Mouse (Mus musculus): Measurements from ENCODE around the gene Adora3. TPM values are rescaled to one million over a fixed set of nuclear protein-coding genes. Genes with fewer than 3 reads are reported as not detected.

Adora3 gene
- polyA plus RNA-seq, 1 experiment from 2014 or later: 0.94 TPM

DNA sequence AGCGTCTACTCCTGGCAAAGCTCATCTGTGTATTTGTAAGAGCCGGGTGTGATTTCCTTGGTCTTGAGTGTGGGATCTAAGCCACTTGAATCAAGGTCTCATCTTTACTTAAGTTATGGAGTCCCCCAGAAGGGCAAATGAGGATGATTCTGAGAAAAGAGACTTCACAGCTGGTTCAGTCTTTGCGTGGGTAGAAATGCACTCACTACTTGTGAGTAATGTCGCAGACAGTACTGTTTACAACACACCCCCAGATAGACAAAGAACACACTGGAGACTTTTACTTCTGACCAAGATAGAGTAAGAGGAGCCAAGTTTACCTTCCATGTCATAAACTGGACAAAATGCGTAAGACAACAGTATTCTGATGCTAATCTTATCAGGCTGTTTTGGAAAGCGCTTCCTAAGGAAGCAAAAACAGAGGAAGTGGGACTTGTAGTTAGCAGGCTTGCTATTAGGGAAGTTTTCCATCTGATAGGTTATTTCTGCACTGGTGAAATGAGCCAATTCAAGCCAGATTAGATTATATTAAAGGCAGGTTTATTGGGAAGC lies 6.7 kb downstream of the Adora3 start:
- H3K27ac ChIP-seq: no peak overlapping the region
- WGBS: 84% methylated on average over 6 of the region's 6 CpGs
- H3K9ac ChIP-seq: no peak overlapping the region
- H3K9me3 ChIP-seq: no peaks in the 10 kb centered on the region
- H3K4me2 ChIP-seq: no peak overlapping the region
- no peak for ATAC-seq (ENCODE audit: insufficient number of reproducible peaks, insufficient read depth, low FRiP score, low TSS enrichment, low read depth)
- H3K4me1 ChIP-seq: peaks cover 4% of the 10 kb centered on the region
- H3K27me3 ChIP-seq: no peaks in the 10 kb centered on the region
- H3K36me3 ChIP-seq: no peaks in the 10 kb centered on the region
- no peak overlapping the region for H3K4me3 ChIP-seq

DNA sequence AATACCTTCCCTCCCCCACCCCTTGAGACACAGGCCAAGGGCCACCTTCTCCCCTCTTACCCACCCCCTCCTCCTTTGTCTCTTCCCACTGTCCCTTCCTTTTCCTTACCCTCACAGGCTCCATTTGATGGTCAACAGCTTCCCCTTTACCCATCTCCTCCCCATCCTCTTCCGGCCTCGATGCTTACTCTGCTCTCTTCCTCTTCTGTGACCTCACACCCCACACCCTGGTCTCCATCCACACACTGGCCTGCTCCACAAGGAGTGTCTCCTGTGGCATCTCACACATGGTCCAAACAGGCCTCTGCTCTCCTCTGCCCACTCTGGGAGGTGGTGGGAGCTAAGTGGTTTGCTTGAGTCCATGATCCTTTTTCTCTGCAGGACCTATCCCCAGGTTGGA lies 7.3 kb downstream of the Adora3 start:
- no peak overlapping the region for H3K27ac ChIP-seq

DNA sequence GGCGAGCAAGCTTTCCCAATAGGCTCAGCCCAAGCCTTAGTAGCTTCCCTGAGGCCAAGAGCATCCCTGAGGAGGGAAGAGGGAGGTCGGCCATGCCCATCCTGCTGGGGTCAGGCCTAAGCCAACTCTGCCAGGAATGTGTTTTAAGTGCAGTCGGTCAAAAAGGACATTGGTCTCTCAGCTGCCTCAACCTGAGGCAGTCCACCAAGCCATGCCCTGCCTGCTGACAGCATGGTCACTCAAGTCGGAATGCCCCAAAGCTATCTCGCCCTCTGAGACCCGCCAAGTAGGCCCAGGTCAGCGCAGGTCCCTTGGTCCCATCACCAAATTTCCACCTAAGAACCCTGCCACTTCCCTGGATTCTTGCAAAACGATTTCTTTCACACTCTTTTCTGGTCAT lies 8.1 kb downstream of the Adora3 start:
- Histone ChIP-seq H3K27me3 (no peaks in the 10 kb centered on the region), H3K9me3 (no peaks in the 10 kb centered on the region), H3K4me2 (no peak overlapping the region), H3K9ac (no peak overlapping the region), H3K4me1 (no peaks in the 10 kb centered on the region), H3K27ac (no peak overlapping the region), H3K36me3 (no peaks in the 10 kb centered on the region), H3K4me3 (no peak overlapping the region)
- ATAC-seq (ENCODE audit: insufficient number of reproducible peaks, insufficient read depth, low FRiP score, low TSS enrichment, low read depth): no peak
- WGBS: 85% methylated on average over 8 of the region's 8 CpGs

More for the DNA sequence above, 7.3 kb downstream of the Adora3 start:
- Histone ChIP-seq H3K9ac (no peak overlapping the region), H3K36me3 (no peaks in the 10 kb centered on the region), H3K4me1 (no peaks in the 10 kb centered on the region), H3K4me2 (no peak overlapping the region), H3K4me3 (no peak overlapping the region), H3K27me3 (no peaks in the 10 kb centered on the region), H3K9me3 (no peaks in the 10 kb centered on the region)
- 76% methylated on average over 2 of the region's 2 CpGs for WGBS
- no peak for ATAC-seq (ENCODE audit: insufficient number of reproducible peaks, insufficient read depth, low FRiP score, low TSS enrichment, low read depth)

DNA sequence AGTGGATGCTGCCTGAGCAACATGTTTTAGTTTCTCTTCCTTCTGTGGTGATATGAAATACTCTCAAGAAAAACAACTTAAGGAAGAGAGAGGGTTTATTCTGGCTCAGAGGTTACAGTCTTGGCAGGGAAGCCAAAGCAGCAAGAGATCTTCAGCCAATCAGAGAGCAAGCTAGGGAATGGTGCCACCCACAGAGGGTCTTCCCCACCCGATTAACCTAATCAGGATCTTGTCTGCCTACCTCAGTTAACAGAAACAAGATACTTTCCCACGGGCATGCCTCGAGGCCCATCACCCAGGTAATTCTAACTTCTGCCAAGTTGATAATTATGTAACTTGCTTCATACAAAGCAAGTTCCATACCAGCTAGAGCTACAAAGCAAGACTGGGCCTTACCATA lies 9.8 kb downstream of the Adora3 start:
- Histone ChIP-seq H3K27ac (no peak overlapping the region), H3K9ac (no peak overlapping the region), H3K27me3 (no peaks in the 10 kb centered on the region), H3K4me1 (no peaks in the 10 kb centered on the region), H3K36me3 (no peaks in the 10 kb centered on the region), H3K4me2 (no peak overlapping the region), H3K9me3 (no peaks in the 10 kb centered on the region), H3K4me3 (no peak overlapping the region)
- 43% methylated on average over 3 of the region's 3 CpGs for WGBS
- ATAC-seq (ENCODE audit: insufficient number of reproducible peaks, insufficient read depth, low FRiP score, low TSS enrichment, low read depth): no peak

DNA sequence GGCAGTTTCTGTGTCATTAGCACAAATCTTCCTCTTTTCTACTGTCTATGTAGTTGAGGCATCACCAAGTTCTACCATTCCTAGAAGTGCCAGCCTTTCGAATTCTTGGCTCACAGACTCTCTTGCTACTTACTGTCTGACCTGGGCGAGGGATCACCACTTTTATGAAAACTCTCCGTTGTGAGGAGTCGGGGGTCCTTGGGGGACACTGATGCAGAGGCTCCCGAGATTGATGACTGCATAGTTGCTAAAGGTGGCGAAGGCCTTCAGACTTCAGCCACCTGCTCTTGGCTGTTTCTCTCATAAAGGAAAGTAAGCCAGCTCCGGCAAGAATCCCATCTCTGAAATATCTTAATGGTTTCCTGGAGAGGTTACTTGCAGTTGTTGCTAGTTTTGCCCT lies 11.4 kb downstream of the Adora3 start:
- Histone ChIP-seq H3K27me3 (no peaks in the 10 kb centered on the region), H3K9me3 (no peaks in the 10 kb centered on the region), H3K9ac (no peak overlapping the region), H3K36me3 (no peaks in the 10 kb centered on the region), H3K4me1 (no peaks in the 10 kb centered on the region), H3K27ac (no peak overlapping the region), H3K4me2 (no peak overlapping the region), H3K4me3 (no peak overlapping the region)
- 86% methylated on average over 7 of the region's 7 CpGs for WGBS
- ATAC-seq (ENCODE audit: insufficient number of reproducible peaks, insufficient read depth, low FRiP score, low TSS enrichment, low read depth): no peak

DNA sequence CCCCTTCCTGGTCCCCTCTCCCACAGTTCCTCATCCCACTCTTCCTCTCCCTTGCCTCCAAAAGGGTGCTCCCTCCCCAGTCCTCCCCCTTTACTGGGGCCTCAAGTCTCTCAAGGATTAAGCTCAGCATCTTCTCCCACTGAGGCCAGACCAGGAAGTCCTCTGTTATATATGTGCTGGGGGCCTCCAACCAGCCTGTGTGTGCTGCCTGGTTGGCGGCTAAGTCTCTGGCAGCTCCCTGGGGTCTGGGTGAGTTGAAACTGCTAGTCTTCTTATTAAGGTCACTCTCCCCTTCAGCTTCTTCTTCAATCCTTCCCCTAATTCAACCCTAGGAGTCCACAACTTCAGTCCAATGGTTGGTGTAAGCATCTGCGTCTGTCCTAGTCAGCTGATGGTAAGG lies 12.5 kb downstream of the Adora3 start:
- no peak overlapping the region for H3K4me3 ChIP-seq
- WGBS: 88% methylated on average over 2 of the region's 2 CpGs
- H3K27me3 ChIP-seq: no peaks in the 10 kb centered on the region
- H3K4me2 ChIP-seq: no peak overlapping the region
- H3K9me3 ChIP-seq: no peaks in the 10 kb centered on the region
- H3K4me1 ChIP-seq: no peaks in the 10 kb centered on the region
- ATAC-seq (ENCODE audit: insufficient number of reproducible peaks, insufficient read depth, low FRiP score, low TSS enrichment, low read depth): no peak
- H3K36me3 ChIP-seq: no peaks in the 10 kb centered on the region
- no peak overlapping the region for H3K27ac ChIP-seq
- no peak overlapping the region for H3K9ac ChIP-seq

DNA sequence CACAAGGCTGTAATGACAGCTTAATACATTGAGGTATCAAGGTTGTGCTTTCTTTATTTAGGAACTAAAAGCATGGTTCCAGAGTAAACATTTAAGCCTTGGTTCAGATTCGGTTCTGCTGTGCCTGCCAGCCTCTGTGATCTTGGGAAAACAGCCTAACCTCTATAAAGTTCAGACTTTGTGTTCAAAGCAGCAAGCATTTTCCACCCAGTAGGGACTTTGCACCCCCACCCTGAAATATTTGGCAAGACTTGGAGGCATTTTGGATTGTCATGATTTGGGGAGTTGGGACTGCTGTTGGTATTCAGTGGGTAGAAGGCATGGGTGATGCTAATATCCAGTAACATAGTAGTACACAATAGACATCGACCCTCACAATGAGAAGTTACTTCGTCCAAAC lies 18.3 kb downstream of the Adora3 start:
- Histone ChIP-seq H3K4me2 (no peak overlapping the region), H3K4me1 (peaks cover 9% of the 10 kb centered on the region), H3K27ac (no peak overlapping the region), H3K27me3 (no peaks in the 10 kb centered on the region), H3K36me3 (no peaks in the 10 kb centered on the region), H3K9ac (no peak overlapping the region), H3K4me3 (no peak overlapping the region), H3K9me3 (no peaks in the 10 kb centered on the region)
- ATAC-seq (ENCODE audit: insufficient number of reproducible peaks, insufficient read depth, low FRiP score, low TSS enrichment, low read depth): no peak
- WGBS: 73% methylated on average over 3 of the region's 3 CpGs

DNA sequence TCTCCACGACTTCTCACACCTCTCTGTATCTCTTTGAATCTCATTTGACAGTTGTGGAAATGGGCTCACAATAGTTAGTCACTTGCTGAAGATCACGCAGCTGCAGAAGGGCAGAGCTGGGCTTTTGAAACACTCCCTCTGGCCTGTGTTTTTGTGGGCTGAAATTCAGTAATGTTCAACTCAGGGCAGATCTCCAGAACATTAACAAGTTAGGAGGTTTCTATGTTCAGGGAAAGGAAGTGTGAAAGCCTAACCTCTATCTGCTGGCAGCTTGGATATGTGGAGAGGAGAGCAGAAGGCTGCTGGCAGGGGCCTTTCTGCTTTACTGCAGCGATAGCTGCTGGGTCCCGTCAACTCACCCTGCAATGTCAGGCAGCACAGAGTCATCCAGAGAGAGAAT lies 19.6 kb downstream of the Adora3 start:
- Histone ChIP-seq H3K4me1 (peaks cover 20% of the 10 kb centered on the region), H3K9ac (no peak overlapping the region), H3K36me3 (no peaks in the 10 kb centered on the region), H3K4me2 (no peak overlapping the region), H3K27ac (no peak overlapping the region), H3K9me3 (no peaks in the 10 kb centered on the region), H3K27me3 (no peaks in the 10 kb centered on the region), H3K4me3 (no peak overlapping the region)
- WGBS: 78% methylated on average over 4 of the region's 4 CpGs
- no peak for ATAC-seq (ENCODE audit: insufficient number of reproducible peaks, insufficient read depth, low FRiP score, low TSS enrichment, low read depth)

DNA sequence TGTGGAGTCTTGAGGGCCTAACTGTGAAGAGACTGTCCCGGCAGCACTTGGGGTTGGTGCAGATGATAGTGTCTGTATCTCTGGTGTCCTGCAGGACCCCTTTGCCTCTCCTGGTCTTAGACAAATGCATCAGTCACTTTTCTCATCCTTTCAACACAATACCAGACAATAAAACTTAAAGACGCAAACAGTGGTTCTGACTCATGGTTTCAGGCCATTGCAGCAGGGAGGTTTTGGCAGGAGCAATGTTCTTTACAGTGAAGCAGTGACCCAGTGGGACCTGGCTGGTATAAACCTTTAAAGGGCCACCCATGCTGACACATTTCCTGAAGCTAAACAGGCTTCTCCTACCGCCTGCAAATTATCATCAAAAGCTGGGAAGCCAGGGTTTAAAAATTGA lies 20.5 kb downstream of the Adora3 start:
- H3K9me3 ChIP-seq: no peaks in the 10 kb centered on the region
- WGBS: 69% methylated on average over 3 of the region's 3 CpGs

DNA sequence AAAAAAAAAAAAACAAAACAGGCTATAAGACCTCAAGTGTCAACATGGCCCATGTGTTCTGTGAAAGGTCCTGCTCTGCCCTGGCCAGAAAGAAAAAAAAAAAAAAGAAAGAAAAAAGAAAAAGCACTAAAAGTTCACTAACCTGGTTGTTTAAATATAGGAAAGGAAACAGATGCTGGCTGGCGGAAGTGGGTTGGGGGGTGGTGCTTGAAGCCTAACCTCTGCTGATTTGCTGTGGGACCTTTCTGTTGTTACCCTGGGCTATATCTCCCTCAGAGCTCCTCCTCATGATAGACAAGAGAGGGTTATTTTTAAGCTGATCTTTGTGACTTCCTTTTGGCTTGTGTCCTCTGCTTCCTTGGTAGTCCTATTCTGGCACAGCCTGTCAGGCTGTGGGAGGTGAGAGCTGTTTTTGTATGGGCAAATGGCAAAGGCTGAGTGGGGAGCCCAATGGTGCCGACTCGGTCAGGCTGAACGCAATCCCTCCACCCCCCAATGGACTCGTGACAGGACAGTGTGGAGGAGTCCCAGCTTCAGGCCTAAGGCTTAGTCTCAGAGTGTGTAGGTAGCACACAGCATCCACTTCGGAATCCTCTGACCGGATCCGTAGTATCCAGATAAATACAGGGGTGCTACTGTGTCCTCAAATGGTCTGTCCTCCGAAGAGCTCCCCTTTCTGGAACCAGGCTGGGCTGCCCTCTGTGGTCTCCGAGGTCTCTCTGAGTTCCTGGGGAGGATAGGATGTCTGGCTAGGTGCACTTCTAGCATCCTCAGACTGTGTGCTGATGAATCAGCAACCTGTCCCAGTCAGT lies 21.3 kb downstream of the Adora3 start:
- no peak overlapping the region for H3K27ac ChIP-seq
- WGBS: 80% methylated on average over 10 of the region's 10 CpGs

More for the DNA sequence above, 20.5 kb downstream of the Adora3 start:
- Histone ChIP-seq H3K4me1 (peaks cover 20% of the 10 kb centered on the region), H3K4me2 (no peak overlapping the region), H3K27me3 (no peaks in the 10 kb centered on the region), H3K4me3 (no peak overlapping the region), H3K36me3 (no peaks in the 10 kb centered on the region), H3K9ac (no peak overlapping the region), H3K27ac (no peak overlapping the region)
- ATAC-seq (ENCODE audit: insufficient number of reproducible peaks, insufficient read depth, low FRiP score, low TSS enrichment, low read depth): no peak

DNA sequence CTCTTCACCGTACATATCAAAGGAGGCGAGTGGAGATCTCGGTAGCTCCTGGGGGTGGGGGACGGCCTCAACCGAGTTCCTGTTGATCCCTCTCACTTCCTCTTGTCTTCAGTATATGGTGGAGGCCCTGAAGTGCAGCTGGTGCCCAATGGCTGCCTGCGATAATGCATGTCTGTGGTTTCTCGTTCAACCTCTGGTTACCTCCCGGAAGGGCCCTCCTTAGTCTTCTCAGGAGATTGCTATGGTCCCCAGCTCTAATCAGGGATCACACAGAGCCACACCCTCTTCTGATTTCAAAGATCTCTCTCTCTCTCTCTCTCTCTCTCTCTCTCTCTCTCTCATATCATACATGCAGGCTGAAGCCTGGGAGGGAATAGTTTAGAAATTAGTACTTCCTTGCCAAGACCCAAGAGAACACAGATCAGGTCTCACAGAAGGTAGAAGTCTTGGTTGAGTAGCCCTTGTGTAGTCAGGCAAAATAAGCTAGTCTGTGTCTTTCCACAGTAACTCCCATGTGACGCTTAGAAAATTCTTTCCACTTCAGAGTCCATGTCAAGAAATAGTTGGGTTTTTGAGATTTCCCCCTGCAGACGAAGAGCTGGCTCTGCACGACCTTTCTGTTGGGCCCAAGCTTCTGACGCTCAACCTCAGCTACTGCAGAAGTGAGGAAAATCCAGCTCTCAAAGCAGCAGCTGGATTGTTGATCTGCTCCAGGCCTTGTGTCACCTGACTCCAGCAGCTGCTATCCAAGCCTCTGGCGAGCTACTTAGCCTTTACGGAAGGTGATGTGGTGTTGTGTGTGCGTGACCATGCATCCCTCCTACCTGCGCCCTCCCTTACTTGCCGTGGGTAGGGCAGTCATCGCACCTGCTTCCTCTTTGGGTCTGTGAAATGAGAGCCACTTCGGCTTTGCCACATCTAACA lies 22.2 kb downstream of the Adora3 start:
- no peaks in the 10 kb centered on the region for H3K9me3 ChIP-seq
- H3K27ac ChIP-seq: no peak overlapping the region
- 71% methylated on average over 19 of the region's 19 CpGs for WGBS
- H3K9ac ChIP-seq: no peak overlapping the region
- H3K36me3 ChIP-seq: no peaks in the 10 kb centered on the region
- H3K4me3 ChIP-seq: no peak overlapping the region
- ATAC-seq (ENCODE audit: insufficient number of reproducible peaks, insufficient read depth, low FRiP score, low TSS enrichment, low read depth): no peak
- H3K4me2 ChIP-seq: no peak overlapping the region
- peaks cover 20% of the 10 kb centered on the region for H3K4me1 ChIP-seq
- H3K27me3 ChIP-seq: no peaks in the 10 kb centered on the region

More for the DNA sequence above, 21.3 kb downstream of the Adora3 start:
- Histone ChIP-seq H3K27me3 (no peaks in the 10 kb centered on the region), H3K4me3 (no peak overlapping the region), H3K9ac (no peak overlapping the region), H3K9me3 (no peaks in the 10 kb centered on the region), H3K36me3 (no peaks in the 10 kb centered on the region), H3K4me2 (no peak overlapping the region), H3K4me1 (peaks cover 20% of the 10 kb centered on the region)
- no peak for ATAC-seq (ENCODE audit: insufficient number of reproducible peaks, insufficient read depth, low FRiP score, low TSS enrichment, low read depth)

Data from embryonic facial prominence, embryonic 13.5 days (tissue).